Mouse (Mus musculus) gastrocnemius, adult 18-20 months (tissue): ENCODE results near the gene Son. TPM values are rescaled to one million over a fixed set of nuclear protein-coding genes. Genes with fewer than 3 reads are reported as not detected.
A peak's percentile ranks its signal among the peaks of the same experiment; 100 is the strongest.

Experiments
- DNase-seq: peaks from one replicate; pipeline ENCODE4 v3.0.0; 2021; ENCODE audit warnings: low spot score
- total RNA-seq, 2 experiments: library from RNA; stranded (reverse); gene quantifications; 2 replicates each; pipeline ENCODE4 v1.2.3; 2021

Son gene
- total RNA-seq, 2 experiments from 2014 or later = 92.4 to 97.4 TPM

GRCm38 (mm10) chr16:91686369-91686768 lies 39.1 kb downstream of the Son start:
- no peak for DNase-seq

GRCm38 (mm10) chr16:91688023-91688618 lies 40.8 kb downstream of the Son start:
- no peak for DNase-seq

GRCm38 (mm10) chr16:91688619-91689334 lies 41.5 kb downstream of the Son start, which contains the start of gene Donson:
TSS of gene Donson (minus strand) at chr16:91688770.
- DNase-seq = peak; percentile 92

GRCm38 (mm10) chr16:91689791-91690190 lies 42.5 kb downstream of the Son start:
- DNase-seq = no peak

GRCm38 (mm10) chr16:91694455-91695084 lies 47.3 kb downstream of the Son start:
- peak; percentile 73 for DNase-seq

GRCm38 (mm10) chr16:91695108-91695755 lies 47.9 kb downstream of the Son start:
- DNase-seq = peak; percentile 45

- DNase-seq = no peak
Observed at GRCm38 (mm10) chr16:91698995-91699394, 51.7 kb downstream of the Son start.

- no peak for DNase-seq
Observed at GRCm38 (mm10) chr16:91701908-91702307, 54.6 kb downstream of the Son start.

- DNase-seq = no peak
Observed at GRCm38 (mm10) chr16:91702771-91703188, 55.5 kb downstream of the Son start.

GRCm38 (mm10) chr16:91704603-91705340 lies 57.5 kb downstream of the Son start:
- no peak for DNase-seq

GRCm38 (mm10) chr16:91710241-91710640 lies 62.9 kb downstream of the Son start:
- no peak for DNase-seq

GRCm38 (mm10) chr16:91716927-91717349 lies 69.6 kb downstream of the Son start:
- DNase-seq = no peak

GRCm38 (mm10) chr16:91717399-91717798 lies 70.1 kb downstream of the Son start:
- DNase-seq = no peak

- DNase-seq = peak; percentile 71
Observed at GRCm38 (mm10) chr16:91724247-91724646, 76.9 kb downstream of the Son start.

GRCm38 (mm10) chr16:91727433-91727832 lies 80.1 kb downstream of the Son start:
- DNase-seq = no peak

- peak; percentile 99 for DNase-seq
Observed at GRCm38 (mm10) chr16:91728123-91729065, 81.1 kb downstream of the Son start, which contains the start of gene Cryzl1. TSS of gene Cryzl1 (minus strand) at chr16:91728975.
